Mouse (Mus musculus) heart, postnatal 25 days (tissue): ENCODE measurements around the gene Ppfia3. TPM values are rescaled to one million over a fixed set of nuclear protein-coding genes. Genes with fewer than 3 reads are reported as not detected.
"Not testable (repeated sequence)": the region's sequence is repeated elsewhere in the genome, so short reads cannot be mapped to it uniquely, and the experiment has no call there.

ENCODE experiments used
- DNase-seq: peaks from one replicate; pipeline ENCODE4 v3.0.0; 2022; ENCODE audit warnings: low spot score
- intact Hi-C: fragments of 180-260 bp; cut with DNase I; formaldehyde crosslinking; loops from one replicate; pipeline ENCODE4 v1.15.1; 2025
- total RNA-seq, 2 experiments: library from RNA; stranded (reverse); gene quantifications; 2 replicates each; pipeline ENCODE4 v1.2.3; 2021

The Ppfia3 gene
- total RNA-seq, 2 experiments from 2014 or later = 0.18 to 0.25 TPM

DNA sequence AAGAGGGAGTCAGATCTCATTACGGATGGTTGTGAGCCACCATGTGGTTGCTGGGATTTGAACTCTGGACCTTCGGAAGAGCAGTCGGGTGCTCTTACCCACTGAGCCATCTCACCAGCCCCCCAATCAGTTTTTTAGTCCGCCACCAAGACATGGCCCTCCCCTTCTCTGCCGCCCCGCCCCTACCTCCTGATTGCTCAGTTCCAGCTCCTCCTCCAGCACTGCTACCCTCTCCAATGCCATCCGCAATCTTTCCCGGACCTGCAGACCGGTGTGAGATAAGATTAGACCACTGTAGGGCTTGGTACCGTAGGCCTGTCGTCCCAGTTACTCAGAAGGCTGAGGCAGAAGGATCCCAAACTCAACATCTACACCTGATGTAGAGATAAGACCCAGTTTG, 7.7 kb downstream of the Ppfia3 start:
- intact Hi-C loops, DNase-seq: not testable (repeated sequence)

DNA sequence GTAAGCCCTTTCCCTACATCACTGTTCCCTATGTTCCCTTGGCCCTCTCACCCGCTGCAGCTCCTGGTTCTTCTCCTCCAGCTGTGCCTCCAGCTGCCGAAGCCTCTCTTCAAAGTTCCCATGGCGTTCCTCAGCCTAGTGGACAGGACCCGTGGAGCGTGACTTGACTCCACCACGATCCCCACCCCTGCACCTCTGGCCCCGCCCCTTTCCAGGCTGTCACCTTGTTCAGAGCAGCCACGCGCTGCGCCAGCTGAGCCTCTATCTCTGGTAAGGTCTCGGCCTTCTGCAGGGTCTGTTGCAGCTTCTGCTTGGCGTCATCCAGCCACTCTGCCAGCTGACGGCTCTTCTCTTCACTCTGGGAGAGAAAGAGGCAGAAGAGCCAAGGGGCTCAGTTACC, 10.7 kb downstream of the Ppfia3 start:
- no peak for DNase-seq
- intact Hi-C loops = no loop called here

DNA sequence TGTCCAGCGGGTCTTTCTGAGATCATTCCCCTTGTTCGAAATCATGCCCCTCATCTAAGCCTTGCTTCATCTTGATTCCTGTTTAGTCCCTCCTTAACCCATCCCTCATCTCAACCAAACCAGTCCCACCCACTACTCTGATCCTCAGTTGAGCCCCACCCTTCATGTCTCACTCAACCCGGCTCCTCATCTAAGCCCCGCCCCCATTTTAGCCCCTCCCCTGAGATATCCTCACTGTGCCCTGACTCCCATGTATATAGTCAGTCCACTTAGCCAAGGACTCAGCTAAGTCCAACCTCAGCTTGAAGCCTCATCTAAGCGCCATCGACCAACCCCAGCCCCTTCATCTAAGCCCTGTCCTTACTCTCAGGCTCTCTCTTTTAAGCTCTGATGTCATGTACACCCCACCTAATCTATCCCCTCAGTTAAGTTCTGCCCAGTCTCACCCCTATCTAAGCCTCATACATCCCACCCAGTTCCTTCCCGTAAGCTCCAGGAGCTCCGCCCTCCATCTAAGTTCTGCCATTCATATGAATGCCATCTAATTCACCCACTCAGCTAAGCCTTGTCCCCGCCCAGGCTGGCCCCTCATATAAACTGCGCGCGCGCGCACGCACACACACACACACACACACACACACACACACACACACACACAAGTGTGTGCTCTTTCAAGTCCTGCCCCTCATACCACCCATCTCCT, 11.3 kb downstream of the Ppfia3 start:
- intact Hi-C loops = no loop called here

DNA sequence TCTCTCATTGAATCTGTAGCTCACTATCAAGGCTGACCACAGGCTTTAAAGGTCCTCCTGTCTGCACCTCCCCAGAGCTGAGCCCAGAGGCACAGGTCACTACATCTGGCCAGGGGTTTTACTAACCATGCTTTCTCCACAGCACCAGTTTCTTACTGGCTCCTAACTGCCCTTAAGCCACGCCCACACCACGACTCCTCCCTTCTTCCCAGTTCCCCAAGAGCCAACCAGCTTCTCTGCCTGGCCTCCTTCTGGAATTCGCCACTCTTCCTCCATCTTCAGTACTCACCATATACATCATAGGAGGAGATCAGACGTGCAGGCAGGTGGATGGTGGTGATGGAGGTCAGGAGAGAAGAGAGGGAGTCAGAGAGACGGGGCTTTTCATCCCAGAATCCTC, 13.8 kb downstream of the Ppfia3 start:
- no peak for DNase-seq
- intact Hi-C loops = no loop called here

More for the DNA sequence above, 11.3 kb downstream of the Ppfia3 start:
- no peak for DNase-seq

DNA sequence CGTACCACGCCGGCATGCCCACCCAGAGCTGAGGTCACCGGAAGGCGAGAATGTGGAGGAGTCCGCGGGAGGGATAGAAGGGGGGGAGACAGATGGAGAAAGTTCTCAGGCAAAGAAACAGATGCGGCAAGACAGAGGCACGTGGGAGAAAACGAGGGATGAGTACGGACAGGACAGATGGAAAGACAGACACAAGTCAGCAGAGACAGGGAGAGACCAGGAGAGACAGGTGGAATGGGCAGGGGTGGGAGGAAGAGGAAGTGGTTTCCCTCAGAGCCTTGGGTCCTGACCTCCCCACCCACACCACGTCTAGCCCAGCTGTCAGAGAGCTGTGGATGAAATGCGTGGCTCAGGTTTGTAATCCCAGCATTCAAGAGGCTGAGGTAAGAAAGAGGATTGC, 19.9 kb downstream of the Ppfia3 start:
- no peak for DNase-seq

DNA sequence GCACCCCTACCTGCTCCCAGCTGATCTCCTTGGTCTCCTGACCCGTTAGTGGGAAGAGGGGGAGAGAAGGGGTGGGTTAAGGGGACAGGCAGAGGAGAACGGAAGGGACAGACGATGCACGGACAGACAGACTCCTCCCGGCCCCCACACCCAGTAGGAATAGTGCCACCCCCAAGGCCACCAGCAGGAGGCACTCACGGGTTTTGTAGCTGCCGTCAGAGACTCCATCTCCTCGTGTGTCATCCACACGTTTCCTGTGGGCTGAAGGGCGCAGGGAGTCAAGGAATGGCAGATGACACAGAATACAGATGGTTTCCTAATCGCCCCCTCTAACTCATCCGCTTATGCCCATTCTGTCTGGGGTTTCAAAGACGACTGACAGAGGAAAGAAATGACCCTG, 23.3 kb downstream of the Ppfia3 start:
- intact Hi-C loops = no loop called here
- no peak for DNase-seq

More for the DNA sequence above, 19.9 kb downstream of the Ppfia3 start:
- intact Hi-C loops = no loop called here

DNA sequence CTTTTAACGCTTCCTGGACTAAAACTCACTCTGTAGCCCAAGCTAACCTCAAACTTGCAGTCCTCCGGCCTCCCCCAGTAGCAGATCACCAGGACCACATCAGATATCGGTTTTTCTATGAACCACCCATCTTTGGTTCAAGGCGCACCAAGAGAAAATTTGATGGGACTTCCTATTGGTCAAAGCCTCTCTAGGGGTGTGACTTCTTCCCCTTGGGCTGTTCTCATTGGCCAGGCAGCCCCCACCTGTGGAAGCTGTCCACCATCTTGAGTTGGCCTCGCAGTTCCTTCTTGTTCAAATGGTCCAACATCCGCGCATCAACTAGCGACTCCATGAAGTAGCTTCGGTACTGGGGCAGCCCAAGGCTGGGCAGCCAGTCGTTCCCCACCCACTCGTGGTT, 24.7 kb downstream of the Ppfia3 start:
- intact Hi-C loops = no loop called here
- no peak for DNase-seq

DNA sequence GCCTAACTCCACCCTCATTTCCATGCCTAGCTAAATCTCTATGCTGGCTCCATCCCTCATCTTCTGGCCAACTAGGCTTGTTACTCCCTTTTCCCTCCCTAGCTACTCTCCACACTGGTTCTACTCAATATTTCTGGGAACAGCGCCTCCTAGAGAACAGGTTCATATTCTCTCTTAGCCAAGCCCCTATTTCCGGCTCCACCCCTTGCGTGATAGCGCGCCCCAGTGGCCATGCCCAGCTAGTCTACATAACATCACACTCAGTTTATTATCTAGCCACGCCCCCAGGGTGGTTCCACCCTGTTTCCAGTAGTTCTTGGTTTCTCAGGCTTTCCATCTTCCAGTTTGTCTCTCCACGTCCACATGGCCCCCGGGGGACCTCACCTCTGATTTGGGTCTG, 25.5 kb downstream of the Ppfia3 start:
- DNase-seq = peak; percentile 46
- intact Hi-C loops = loop anchor here (2.0 kb wide), 1 partner anchor 37 kb away; no protein-coding TSS in a partner anchor

DNA sequence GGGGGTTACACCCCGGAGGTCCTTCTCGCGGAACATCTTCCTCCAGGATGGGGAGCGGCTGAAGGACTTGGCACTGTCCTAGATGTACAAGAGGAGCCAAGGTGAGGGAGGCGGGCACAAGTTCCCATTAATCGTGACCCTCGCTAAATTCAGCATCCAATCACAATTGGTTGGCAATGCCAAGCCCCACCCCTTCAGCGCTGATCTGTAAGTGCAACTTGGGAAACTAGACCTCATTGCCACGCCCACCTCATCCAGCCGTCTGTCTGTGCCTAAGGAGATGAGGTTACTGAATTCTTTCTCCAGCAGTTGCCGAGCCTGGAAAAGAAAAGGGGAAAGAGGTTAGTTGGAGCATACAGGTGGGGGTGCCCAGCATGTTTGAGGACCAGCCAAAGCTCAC, 26.1 kb downstream of the Ppfia3 start:
- no peak for DNase-seq
- intact Hi-C loops = loop anchor here (2.0 kb wide), 1 partner anchor 36 kb away; no protein-coding TSS in a partner anchor

DNA sequence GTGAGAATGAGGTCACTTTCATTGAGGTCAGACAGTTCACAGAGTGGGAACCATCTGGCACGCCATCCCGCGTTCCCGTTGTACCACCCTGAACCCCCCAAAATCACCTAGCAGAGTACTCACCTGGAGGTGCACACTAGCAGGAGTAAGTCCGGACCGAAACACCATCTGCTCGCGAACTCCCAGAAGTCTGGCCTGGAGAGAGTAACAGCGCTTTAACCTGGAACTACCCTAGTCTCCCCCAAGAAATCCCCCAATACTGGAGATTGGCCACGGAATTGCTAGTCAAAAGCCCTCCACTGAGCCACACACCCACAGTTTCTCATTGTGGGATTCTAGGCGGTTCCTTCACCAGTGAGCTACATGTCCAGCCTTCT, 26.8 kb downstream of the Ppfia3 start:
- no peak for DNase-seq
- intact Hi-C loops = loop anchor here (2.0 kb wide), 1 partner anchor 35 kb away; no protein-coding TSS in a partner anchor

DNA sequence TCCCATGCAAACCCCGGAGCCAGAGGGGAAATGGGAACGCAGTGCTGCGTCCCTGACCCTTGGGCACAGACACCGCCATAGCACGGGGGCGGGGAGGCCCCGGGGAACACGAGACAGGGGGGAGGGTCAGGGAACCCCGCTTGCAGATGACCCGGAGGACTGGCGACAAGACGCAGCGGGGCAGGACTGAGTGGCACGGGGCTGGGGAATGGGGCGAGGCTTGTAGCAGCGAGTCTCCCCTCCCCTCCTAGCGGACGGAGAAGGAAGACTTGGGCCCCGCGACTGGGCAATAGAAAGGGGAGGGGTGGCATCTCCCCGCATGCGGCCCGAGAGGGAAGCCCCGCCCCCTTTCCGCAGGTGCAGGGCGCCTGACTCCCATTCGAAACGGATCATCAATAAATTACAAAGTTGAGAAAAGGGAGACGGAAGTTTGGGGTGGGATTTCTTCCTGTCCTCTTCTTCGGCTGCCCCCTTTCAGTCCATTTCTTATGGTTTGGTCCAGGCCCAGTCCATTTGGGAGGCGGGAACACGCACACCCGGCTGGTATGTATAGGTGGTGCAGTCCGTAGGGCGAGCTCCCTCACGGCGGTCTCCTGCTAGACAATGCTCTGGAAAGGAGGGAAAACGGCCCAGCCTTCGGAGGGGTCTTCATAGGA, 27.3 kb downstream of the Ppfia3 start:
- no peak for DNase-seq
- intact Hi-C loops = loop anchor here (2.0 kb wide), 1 partner anchor 35 kb away; no protein-coding TSS in a partner anchor

DNA sequence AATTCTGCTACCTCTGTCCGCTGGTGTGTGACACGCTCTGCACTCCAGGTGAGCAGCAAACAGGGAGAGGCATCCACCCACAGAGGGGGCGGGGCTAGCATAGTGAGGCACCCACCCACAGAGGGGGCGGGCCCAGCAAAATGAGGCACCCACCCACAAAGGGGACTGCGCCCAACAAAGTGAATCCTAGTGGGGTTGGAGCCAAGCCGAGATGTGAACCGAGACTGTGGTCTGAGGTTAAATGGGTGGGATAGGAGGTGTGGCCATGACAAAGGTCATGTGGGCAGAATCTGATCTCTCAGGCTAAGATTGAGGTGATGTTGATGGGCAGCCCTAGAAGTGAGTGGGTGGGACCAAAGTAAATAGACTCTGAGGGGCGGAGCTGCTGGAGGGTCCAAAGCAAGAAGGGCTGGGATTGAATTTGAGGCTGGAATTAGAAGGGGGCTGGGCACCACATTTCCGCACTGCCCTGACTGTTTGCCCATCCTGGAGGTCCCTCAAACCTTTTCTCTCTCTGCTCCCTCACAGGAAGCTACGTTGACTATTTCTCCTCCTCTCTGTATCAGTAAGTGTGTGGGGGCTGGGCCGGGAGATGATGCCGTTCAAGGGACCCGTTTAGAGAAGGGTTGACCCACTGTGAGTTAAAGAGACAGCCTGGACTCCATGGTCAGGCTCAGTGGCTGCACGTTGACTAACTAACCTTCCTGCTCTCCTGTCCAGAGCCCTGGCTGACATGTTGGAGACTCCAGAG, 28.5 kb downstream of the Ppfia3 start:
- no peak for DNase-seq
- intact Hi-C loops = no loop called here

DNA sequence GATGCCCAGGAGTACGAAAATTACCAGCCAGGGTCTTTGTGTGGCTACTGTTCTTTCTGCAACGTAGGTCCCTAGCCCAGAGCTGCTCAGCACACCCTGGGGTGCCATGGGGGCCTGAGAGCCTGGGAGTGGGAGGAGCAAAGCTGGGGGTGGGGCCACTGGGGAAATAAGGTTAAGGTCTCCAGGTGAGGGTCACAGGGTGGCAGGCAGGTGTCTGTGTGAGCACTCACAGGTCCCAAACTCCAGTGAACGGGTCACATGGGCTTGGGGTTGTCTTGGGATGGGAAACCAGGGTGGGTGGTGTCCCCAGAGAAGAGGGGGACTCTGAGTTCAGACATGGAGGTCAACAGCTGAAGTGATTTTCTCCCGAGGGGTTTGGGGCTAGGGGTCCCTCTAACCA, 29.4 kb downstream of the Ppfia3 start:
- DNase-seq = no peak

DNA sequence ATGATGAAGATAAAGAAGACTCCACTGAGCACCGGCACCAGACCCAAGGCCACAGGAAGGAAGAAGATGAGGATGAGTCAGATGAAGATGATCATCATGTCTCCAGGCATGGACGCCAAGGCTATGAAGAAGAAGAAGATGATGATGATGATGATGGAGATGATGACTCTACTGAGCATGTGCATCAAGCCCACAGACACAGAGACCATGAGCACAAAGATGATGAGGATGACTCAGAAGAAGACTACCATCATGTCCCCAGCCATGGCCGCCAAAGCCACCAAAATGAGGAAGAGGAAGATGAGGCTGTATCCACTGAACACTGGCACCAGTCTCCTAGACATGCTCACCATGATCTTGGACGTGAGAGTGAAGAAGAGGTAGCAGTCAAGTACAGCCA, 30.5 kb downstream of the Ppfia3 start:
- intact Hi-C loops = no loop called here
- no peak for DNase-seq

More for the DNA sequence above, 29.4 kb downstream of the Ppfia3 start:
- intact Hi-C loops = no loop called here

DNA sequence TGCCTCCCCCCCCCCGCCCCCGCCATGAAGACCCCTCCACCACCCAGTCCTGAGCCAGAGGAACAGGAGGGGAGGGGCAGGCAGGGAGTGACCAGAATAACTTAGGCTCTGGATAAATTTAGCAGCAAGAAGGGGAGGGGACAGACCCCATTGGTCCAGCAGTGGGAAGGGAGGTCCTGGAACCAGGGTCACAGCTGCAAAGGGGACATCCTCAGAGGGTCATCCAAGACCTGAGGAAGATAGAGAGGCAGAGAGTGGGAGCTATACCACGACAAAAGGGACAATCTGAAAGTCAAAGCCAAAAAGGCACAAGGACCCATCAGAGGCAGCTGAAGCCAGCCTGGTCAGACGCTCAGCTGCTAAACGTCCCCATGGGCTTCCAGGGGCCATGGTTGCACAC, 31.8 kb downstream of the Ppfia3 start, which contains the start of gene Hrc:
Gene Hrc (plus strand): TSS at position 235 of the 400 bp plus-strand sequence.
- DNase-seq = no peak

DNA sequence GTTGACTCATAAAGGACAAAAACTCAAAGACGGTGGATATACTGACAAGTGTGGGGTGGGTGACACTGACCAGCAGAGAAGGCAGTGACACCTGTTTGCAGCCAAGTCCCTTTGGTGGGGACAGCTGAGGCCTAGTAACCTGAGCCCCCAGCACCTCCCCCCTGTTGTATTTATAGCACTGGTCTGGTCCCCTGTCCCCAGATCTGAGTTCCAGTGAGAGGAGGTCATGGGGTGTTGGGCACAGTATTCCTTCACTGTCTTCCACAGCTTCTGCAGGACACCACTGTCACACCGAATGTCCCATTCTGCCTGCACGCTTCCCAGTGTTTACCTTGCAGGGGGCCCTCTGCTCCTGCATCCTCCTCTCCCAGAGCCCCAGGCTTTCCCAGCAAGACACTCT, 32.2 kb downstream of the Ppfia3 start:
- DNase-seq = no peak
- intact Hi-C loops = no loop called here

More for the DNA sequence above, 31.8 kb downstream of the Ppfia3 start, which contains the start of gene Hrc:
- intact Hi-C loops = no loop called here

DNA sequence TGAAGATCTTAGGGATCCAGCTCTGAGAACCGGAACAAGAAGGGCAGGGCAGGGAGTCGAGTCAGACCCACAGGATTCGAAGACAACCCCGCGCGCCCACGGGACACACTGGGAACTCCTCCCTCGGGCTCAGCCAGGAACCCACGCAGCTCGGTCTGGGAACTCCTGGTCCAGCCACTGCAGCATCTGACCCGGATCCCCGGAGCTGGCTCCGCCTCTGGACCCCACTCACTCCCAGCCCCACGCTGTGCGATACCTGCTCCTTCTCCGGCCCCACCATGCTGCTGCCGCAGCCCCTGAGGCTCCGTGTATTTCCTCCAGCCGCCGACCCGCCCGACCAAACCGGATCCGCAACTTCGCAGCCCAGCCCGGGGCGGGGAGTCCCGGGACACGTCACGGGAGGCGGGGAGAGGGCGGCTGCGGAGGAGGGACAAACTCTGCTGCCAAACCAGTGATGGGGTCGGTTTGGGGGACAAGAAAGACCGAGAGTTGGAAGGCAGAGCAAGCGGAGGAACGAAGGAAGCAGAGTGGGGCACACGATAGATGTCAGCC, 33.3 kb downstream of the Ppfia3 start, which contains the start of gene Trpm4:
Gene Trpm4 (minus strand): TSS at position 350 of the 552 bp plus-strand sequence.
- intact Hi-C loops = loop anchor here (2.0 kb wide), 1 partner anchor 33 kb away; the partner anchor contains the start of gene Ppfia3
- DNase-seq = peak; percentile 83

DNA sequence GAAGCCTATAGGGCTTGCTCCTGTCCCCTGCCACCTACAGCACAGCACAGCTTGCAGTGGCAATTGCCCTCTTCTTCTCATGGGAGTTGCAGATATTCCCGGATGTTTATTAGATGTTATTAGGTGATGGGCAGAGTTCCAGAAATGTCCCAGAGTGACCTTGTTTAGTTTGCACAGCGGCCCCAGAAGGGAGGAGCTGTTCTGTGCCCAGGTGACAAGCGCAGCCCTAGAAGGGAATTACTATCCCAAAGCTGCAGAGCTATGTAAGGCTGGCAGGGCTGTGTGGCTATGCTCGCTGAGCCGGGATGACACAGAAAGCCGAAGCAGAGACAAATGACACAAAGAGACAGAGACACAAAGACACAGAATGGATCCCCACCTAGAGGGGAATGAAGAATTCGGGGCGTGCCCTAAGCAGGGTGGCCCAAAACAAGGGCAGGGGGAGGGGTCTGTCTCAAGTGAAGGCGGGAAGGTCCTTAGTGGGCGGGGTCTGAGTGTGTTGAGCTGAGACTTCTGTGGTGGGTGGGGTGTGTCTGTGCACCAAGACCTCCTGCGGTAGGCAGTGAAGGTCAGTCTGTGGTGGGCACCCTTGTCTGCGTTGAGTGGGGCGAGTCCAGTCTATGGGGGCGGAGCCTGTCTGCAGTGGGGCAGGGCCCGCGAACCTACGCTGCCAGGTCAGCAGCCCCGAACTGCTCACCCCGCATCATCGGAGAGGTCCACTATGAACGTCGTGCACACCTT, 34.0 kb downstream of the Ppfia3 start:
- intact Hi-C loops = loop anchor here (2.0 kb wide), 1 partner anchor 34 kb away; the partner anchor contains the start of gene Ppfia3
- DNase-seq = peak; percentile 29

DNA sequence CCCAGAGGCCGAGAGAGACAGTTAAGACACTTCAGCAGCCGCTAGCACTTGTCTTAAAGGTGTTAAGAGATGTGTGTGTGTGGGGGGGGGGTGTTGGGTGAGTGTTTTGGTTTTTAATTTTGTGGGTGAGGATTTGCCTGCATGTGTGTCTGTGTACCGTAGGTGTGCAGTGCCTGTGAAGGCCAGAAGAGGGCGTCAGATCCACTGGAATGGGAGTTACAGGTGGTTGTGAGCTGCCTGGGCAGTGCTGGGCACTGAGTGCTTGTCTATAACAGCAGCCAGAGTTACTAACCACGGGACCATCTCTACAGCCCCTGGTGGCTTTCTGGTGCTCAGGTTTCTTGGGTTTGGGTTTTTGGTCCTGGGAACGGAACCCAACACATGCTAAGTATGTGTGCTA, 35.3 kb downstream of the Ppfia3 start:
- no peak for DNase-seq
- intact Hi-C loops = no loop called here
